Mouse (Mus musculus) limb, embryonic 13.5 days (tissue): ENCODE measurements around the gene Olfr1444. TPM values are rescaled to one million over a fixed set of nuclear protein-coding genes. Genes with fewer than 3 reads are reported as not detected.

ENCODE experiments used
- ATAC-seq: fragments of 200-750 bp; cut with Nextera tagmentation; 2 replicates; pipeline ENCODE4 v1.8.0; 2017; ENCODE audit warnings: low read depth, moderate number of reproducible peaks, moderate TSS enrichment; ENCODE audit not compliant: low FRiP score
- H3K27ac ChIP-seq: fragments of 300-500 bp; sonication (generic); 2 replicates; pipeline ENCODE4 v1.5.1; 2015; ENCODE audit warnings: inconsistent platforms, mild to moderate bottlenecking, moderate library complexity
- H3K27me3 ChIP-seq: fragments of 300-500 bp; sonication (generic); 2 replicates; pipeline ENCODE4 v1.6.1; 2015; ENCODE audit warnings: mild to moderate bottlenecking, inconsistent platforms
- H3K36me3 ChIP-seq: fragments of 300-500 bp; sonication (generic); 2 replicates; pipeline ENCODE4 v1.6.1; 2015; ENCODE audit warnings: inconsistent platforms, mild to moderate bottlenecking, moderate library complexity
- H3K4me1 ChIP-seq: fragments of 300-500 bp; sonication (generic); 2 replicates; pipeline ENCODE4 v1.6.1; 2015; ENCODE audit warnings: inconsistent platforms
- H3K4me2 ChIP-seq: fragments of 300-500 bp; sonication (generic); replicated peaks from 2 replicates; pipeline ENCODE4 v1.6.1; 2015; ENCODE audit warnings: inconsistent platforms, mild to moderate bottlenecking, moderate library complexity
- H3K4me3 ChIP-seq: fragments of 300-500 bp; sonication (generic); 2 replicates; pipeline ENCODE4 v1.5.1; 2015; ENCODE audit warnings: moderate library complexity, mild to moderate bottlenecking, inconsistent platforms
- H3K9ac ChIP-seq: fragments of 300-500 bp; sonication (generic); 2 replicates; pipeline ENCODE4 v1.6.1; 2015; ENCODE audit warnings: mild to moderate bottlenecking, inconsistent platforms
- H3K9me3 ChIP-seq: fragments of 300-500 bp; sonication (generic); 2 replicates; pipeline ENCODE4 v1.6.1; 2016; ENCODE audit warnings: inconsistent platforms
- WGBS: fragments of 180-500 bp; shearing (Covaris S2); methylation state at CpG from one replicate; pipeline ENCODE4 v1.1.7; 2015; 5-methylcytosine and 5-hydroxymethylcytosine counted together
- polyA plus RNA-seq: library from polyadenylated mRNA; unstranded; fragments of >200 nt; fragmentation: Nextera tagmentation; extraction: Ambion mirVana; gene quantifications from 2 replicates; pipeline ENCODE4 v1.2.1, GENCODE M21; 2015

Olfr1444 gene
- not detected in 2 replicates for polyA plus RNA-seq

- Histone ChIP-seq H3K36me3 (no peaks in the 10 kb centered on the region), H3K27ac (no peak within 1 kb of the TSS), H3K27me3 (no peaks in the 10 kb centered on the region), H3K4me3 (no peak within 1 kb of the TSS), H3K4me1 (no peaks in the 10 kb centered on the region), H3K4me2 (no peak within 1 kb of the TSS), H3K9me3 (no peaks in the 10 kb centered on the region), H3K9ac (no peak within 1 kb of the TSS)
- WGBS, result 48% methylated on average over 1 of the region's 1 CpGs
- ATAC-seq, result no peak
Measured at GRCm38 (mm10) chr19:12856983-12857382, at the start of gene Olfr1444. Olfr1444 (plus strand) TSS chr19:12857283.

GRCm38 (mm10) chr19:12812644-12813364 lies 44.3 kb upstream of the Olfr1444 start:
- Histone ChIP-seq H3K4me3 (no peak overlapping the region), H3K4me2 (no peak overlapping the region), H3K4me1 (no peaks in the 10 kb centered on the region), H3K27ac (no peak overlapping the region), H3K9ac (no peak overlapping the region), H3K27me3 (no peaks in the 10 kb centered on the region), H3K36me3 (no peaks in the 10 kb centered on the region), H3K9me3 (no peaks in the 10 kb centered on the region)
- no peak for ATAC-seq
- WGBS, result 66% methylated on average over 1 of the region's 1 CpGs

GRCm38 (mm10) chr19:12813883-12814282 lies 43.2 kb upstream of the Olfr1444 start:
- no peak overlapping the region for H3K4me2 ChIP-seq
- H3K9me3 ChIP-seq, result no peaks in the 10 kb centered on the region
- H3K9ac ChIP-seq, result no peak overlapping the region
- no peak for ATAC-seq
- no peaks in the 10 kb centered on the region for H3K27me3 ChIP-seq
- H3K4me1 ChIP-seq, result no peaks in the 10 kb centered on the region
- no peaks in the 10 kb centered on the region for H3K36me3 ChIP-seq
- no peak overlapping the region for H3K4me3 ChIP-seq
- H3K27ac ChIP-seq, result no peak overlapping the region
- 82% methylated on average over 1 of the region's 1 CpGs for WGBS

GRCm38 (mm10) chr19:12818507-12818906 lies 38.6 kb upstream of the Olfr1444 start:
- H3K4me1 ChIP-seq, result no peaks in the 10 kb centered on the region
- H3K9ac ChIP-seq, result no peak overlapping the region
- H3K4me3 ChIP-seq, result no peak overlapping the region
- 89% methylated on average over 1 of the region's 1 CpGs for WGBS
- H3K27me3 ChIP-seq, result no peaks in the 10 kb centered on the region
- no peak overlapping the region for H3K4me2 ChIP-seq
- no peak for ATAC-seq
- H3K9me3 ChIP-seq, result no peaks in the 10 kb centered on the region
- H3K36me3 ChIP-seq, result no peaks in the 10 kb centered on the region
- no peak overlapping the region for H3K27ac ChIP-seq

GRCm38 (mm10) chr19:12820383-12820782 lies 36.7 kb upstream of the Olfr1444 start:
- no peaks in the 10 kb centered on the region for H3K4me1 ChIP-seq
- no peak overlapping the region for H3K4me2 ChIP-seq
- no peak overlapping the region for H3K27ac ChIP-seq
- no peak overlapping the region for H3K9ac ChIP-seq
- no peaks in the 10 kb centered on the region for H3K9me3 ChIP-seq
- H3K36me3 ChIP-seq, result no peaks in the 10 kb centered on the region
- no peak overlapping the region for H3K4me3 ChIP-seq
- WGBS, result 31% methylated on average over 4 of the region's 4 CpGs
- ATAC-seq, result no peak
- no peaks in the 10 kb centered on the region for H3K27me3 ChIP-seq

GRCm38 (mm10) chr19:12824549-12824948 lies 32.5 kb upstream of the Olfr1444 start:
- no peaks in the 10 kb centered on the region for H3K9me3 ChIP-seq
- no peak overlapping the region for H3K4me2 ChIP-seq
- H3K4me1 ChIP-seq, result no peaks in the 10 kb centered on the region
- no peak for ATAC-seq
- no peak overlapping the region for H3K27ac ChIP-seq
- 81% methylated on average over 4 of the region's 4 CpGs for WGBS
- no peak overlapping the region for H3K9ac ChIP-seq
- H3K27me3 ChIP-seq, result no peaks in the 10 kb centered on the region
- H3K36me3 ChIP-seq, result no peaks in the 10 kb centered on the region
- no peak overlapping the region for H3K4me3 ChIP-seq

- no peaks in the 10 kb centered on the region for H3K27me3 ChIP-seq
- no peak overlapping the region for H3K4me3 ChIP-seq
- H3K9ac ChIP-seq, result no peak overlapping the region
- no peaks in the 10 kb centered on the region for H3K36me3 ChIP-seq
- 67% methylated on average over 2 of the region's 2 CpGs for WGBS
- H3K27ac ChIP-seq, result no peak overlapping the region
- no peak for ATAC-seq
- H3K4me1 ChIP-seq, result no peaks in the 10 kb centered on the region
- H3K9me3 ChIP-seq, result no peaks in the 10 kb centered on the region
- no peak overlapping the region for H3K4me2 ChIP-seq
Measured at GRCm38 (mm10) chr19:12830823-12831430, 26.2 kb upstream of the Olfr1444 start.

GRCm38 (mm10) chr19:12831559-12831958 lies 25.5 kb upstream of the Olfr1444 start:
- H3K4me2 ChIP-seq, result no peak overlapping the region
- no peaks in the 10 kb centered on the region for H3K4me1 ChIP-seq
- no peak overlapping the region for H3K9ac ChIP-seq
- no peak overlapping the region for H3K27ac ChIP-seq
- no peak overlapping the region for H3K4me3 ChIP-seq
- no peaks in the 10 kb centered on the region for H3K27me3 ChIP-seq
- ATAC-seq, result no peak
- no peaks in the 10 kb centered on the region for H3K9me3 ChIP-seq
- 72% methylated on average over 1 of the region's 1 CpGs for WGBS
- H3K36me3 ChIP-seq, result no peaks in the 10 kb centered on the region

GRCm38 (mm10) chr19:12833625-12834024 lies 23.5 kb upstream of the Olfr1444 start:
- no peak for ATAC-seq
- no peak overlapping the region for H3K4me3 ChIP-seq
- H3K27me3 ChIP-seq, result no peaks in the 10 kb centered on the region
- no peak overlapping the region for H3K4me2 ChIP-seq
- no peak overlapping the region for H3K27ac ChIP-seq
- no peaks in the 10 kb centered on the region for H3K36me3 ChIP-seq
- no peaks in the 10 kb centered on the region for H3K9me3 ChIP-seq
- H3K4me1 ChIP-seq, result no peaks in the 10 kb centered on the region
- WGBS, result 75% methylated on average over 3 of the region's 3 CpGs
- H3K9ac ChIP-seq, result no peak overlapping the region

GRCm38 (mm10) chr19:12838507-12838906 lies 18.6 kb upstream of the Olfr1444 start:
- Histone ChIP-seq H3K9me3 (no peaks in the 10 kb centered on the region), H3K27me3 (no peaks in the 10 kb centered on the region), H3K4me2 (no peak overlapping the region), H3K27ac (no peak overlapping the region), H3K9ac (no peak overlapping the region), H3K4me1 (no peaks in the 10 kb centered on the region), H3K36me3 (no peaks in the 10 kb centered on the region), H3K4me3 (no peak overlapping the region)
- ATAC-seq, result no peak
- 82% methylated on average over 1 of the region's 1 CpGs for whole genome bisulfite sequencing

GRCm38 (mm10) chr19:12846382-12846781 lies 10.7 kb upstream of the Olfr1444 start, which contains the start of gene Gm5244:
Gm5244 (plus strand) TSS chr19:12846682.
- Histone ChIP-seq H3K4me1 (no peaks in the 10 kb centered on the region), H3K4me2 (no peak within 1 kb of the TSS), H3K27ac (no peak within 1 kb of the TSS), H3K4me3 (no peak within 1 kb of the TSS), H3K27me3 (no peaks in the 10 kb centered on the region), H3K9ac (no peak within 1 kb of the TSS), H3K36me3 (no peaks in the 10 kb centered on the region), H3K9me3 (no peaks in the 10 kb centered on the region)
- ATAC-seq, result no peak

- no peak within 1 kb of the TSS for H3K27ac ChIP-seq
- no peak for ATAC-seq
- H3K4me3 ChIP-seq, result no peak within 1 kb of the TSS
- H3K9me3 ChIP-seq, result 0 out of 2 replicates have a peak, but pooled peaks cover 5% of the 10 kb centered on the region
- no peaks in the 10 kb centered on the region for H3K4me1 ChIP-seq
- H3K27me3 ChIP-seq, result no peaks in the 10 kb centered on the region
- no peak within 1 kb of the TSS for H3K9ac ChIP-seq
- H3K36me3 ChIP-seq, result no peaks in the 10 kb centered on the region
- no peak within 1 kb of the TSS for H3K4me2 ChIP-seq
- 84% methylated on average over 2 of the region's 2 CpGs for WGBS
Measured at GRCm38 (mm10) chr19:12883555-12883954, 26.5 kb downstream of the Olfr1444 start, which contains the start of gene Olfr1445. Olfr1445 (plus strand) TSS chr19:12883855.
